Mouse (Mus musculus) liver, embryonic 14.5 days (tissue): ENCODE data around the gene Mras. TPM values are rescaled to one million over a fixed set of nuclear protein-coding genes. Genes with fewer than 3 reads are reported as not detected.

ENCODE experiments used
- ATAC-seq: fragments of 200-750 bp; cut with Nextera tagmentation; 2 replicates; pipeline ENCODE4 v1.8.0; 2017; ENCODE audit warnings: moderate number of reproducible peaks, mild to moderate bottlenecking, moderate library complexity; ENCODE audit not compliant: insufficient read depth
- DNase-seq, 3 experiments: peaks; one replicate each; pipeline ENCODE4 v3.0.0-alpha.2; 2012 to 2013; ENCODE audit warnings: low read depth in 3 of 3, low spot score in 3 of 3
- H3K27ac ChIP-seq: fragments of 300-500 bp; sonication (generic); 2 replicates; pipeline ENCODE4 v1.5.1; 2014; ENCODE audit warnings: moderate library complexity, mild to moderate bottlenecking, control low read depth, inconsistent platforms
- H3K27me3 ChIP-seq: fragments of 300-500 bp; sonication (generic); 2 replicates; pipeline ENCODE4 v1.6.1; 2014; ENCODE audit warnings: mild to moderate bottlenecking, low read length, moderate library complexity; ENCODE audit not compliant: control insufficient read depth, insufficient read depth
- H3K36me3 ChIP-seq: fragments of 300-500 bp; sonication (generic); replicated peaks from 2 replicates; pipeline ENCODE4 v1.6.1; 2014; ENCODE audit warnings: low read depth; ENCODE audit not compliant: control insufficient read depth, insufficient read depth
- H3K4me1 ChIP-seq, 2 experiments: fragments of 200-500 bp in 1 of 2; fragments of 300-500 bp in 1 of 2; sonication (generic) in 1 of 2; replicated peaks; 2 replicates each; pipeline ENCODE4 v1.6.1; 2012 to 2014; ENCODE audit warnings: antibody characterized with exemption in 1 of 2, inconsistent platforms in 1 of 2, low read length in 1 of 2; ENCODE audit not compliant: control insufficient read depth in 2 of 2, insufficient read depth in 2 of 2
- H3K4me2 ChIP-seq: fragments of 300-500 bp; sonication (generic); 2 replicates; pipeline ENCODE4 v1.6.1; 2014; ENCODE audit warnings: low read depth, mild to moderate bottlenecking, control low read depth, moderate library complexity
- H3K4me3 ChIP-seq, 2 experiments: fragments of 200-500 bp in 1 of 2; fragments of 300-500 bp in 1 of 2; sonication (generic) in 1 of 2; 2 replicates each; pipeline ENCODE4 v1.5.1; 2012 to 2014; ENCODE audit warnings: low read depth in 2 of 2, low read length in 2 of 2, mild to moderate bottlenecking in 2 of 2, control low read depth in 1 of 2, inconsistent platforms in 1 of 2, moderate library complexity in 1 of 2; ENCODE audit not compliant: insufficient read depth in 1 of 2
- H3K9ac ChIP-seq: fragments of 300-500 bp; sonication (generic); replicated peaks from 2 replicates; pipeline ENCODE4 v1.6.1; 2014; ENCODE audit warnings: mild to moderate bottlenecking, control low read depth, moderate library complexity
- H3K9me3 ChIP-seq: fragments of 300-500 bp; sonication (generic); 2 replicates; pipeline ENCODE4 v1.6.1; 2016; ENCODE audit warnings: low read length, mixed read lengths; ENCODE audit not compliant: control insufficient read depth
- CTCF ChIP-seq: IDR thresholded peaks from 2 replicates; pipeline ENCODE4 v1.5.1; 2016; ENCODE audit warnings: antibody characterized with exemption, low read depth, control low read depth
- EP300 ChIP-seq: IDR thresholded peaks from 2 replicates; pipeline ENCODE4 v1.6.1; 2016; ENCODE audit warnings: antibody characterized with exemption, low read depth
- WGBS: fragments of 180-500 bp; shearing (Covaris S2); extraction: QIAGEN DNeasy Blood & Tissue Kit; methylation state at CpG from one replicate; pipeline ENCODE4 v1.1.7; 2014; ENCODE audit not compliant: insufficient replicate concordance; 5-methylcytosine and 5-hydroxymethylcytosine counted together
- polyA plus RNA-seq, 2 experiments: library from polyadenylated mRNA; depleted of rRNA in 1 of 2; stranded (reverse) in 1 of 2; unstranded in 1 of 2; fragments of >200 nt; fragmentation: Nextera tagmentation in 1 of 2; extraction: Ambion mirVana in 1 of 2; gene quantifications; 2 replicates each; pipeline versions ENCODE4 v1.2.1 to v1.2.3; 2012 to 2014

Mras gene
- polyA plus RNA-seq, 2 experiments = 2.7 to 3.5 TPM

- Histone ChIP-seq H3K9ac (no peak overlapping the region), H3K4me1 (0 out of 4 replicates have a peak, but pooled peaks cover 0 to 1% of the 10 kb centered on the region in 2 experiments), H3K27me3 (peaks cover 23% of the 10 kb centered on the region), H3K9me3 (no peaks in the 10 kb centered on the region), H3K36me3 (no peaks in the 10 kb centered on the region), H3K4me3 (no peak overlapping the region), H3K4me2 (no peak overlapping the region), H3K27ac (no peak overlapping the region)
- 67% methylated on average over 5 of the region's 5 CpGs for WGBS
- ATAC-seq = no peak
- TF ChIP-seq EP300 = no peak
- DNase-seq = no peak
Observed at GRCm38 (mm10) chr9:99440941-99441340, 3.8 kb upstream of the Mras start.

GRCm38 (mm10) chr9:99439064-99439463, 1.9 kb upstream of the Mras start:
- Histone ChIP-seq H3K9me3 (no peaks in the 10 kb centered on the region), H3K4me3 (no peak overlapping the region), H3K4me1 (0 out of 4 replicates have a peak, but pooled peaks cover 0 to 1% of the 10 kb centered on the region in 2 experiments), H3K27me3 (peaks cover 32% of the 10 kb centered on the region), H3K4me2 (no peak overlapping the region), H3K27ac (no peak overlapping the region), H3K9ac (no peak overlapping the region), H3K36me3 (no peaks in the 10 kb centered on the region)
- TF ChIP-seq CTCF (no peak), EP300 (no peak)
- WGBS = 58% methylated on average over 8 of the region's 8 CpGs
- ATAC-seq (no peak), DNase-seq (no peak)

DNA sequence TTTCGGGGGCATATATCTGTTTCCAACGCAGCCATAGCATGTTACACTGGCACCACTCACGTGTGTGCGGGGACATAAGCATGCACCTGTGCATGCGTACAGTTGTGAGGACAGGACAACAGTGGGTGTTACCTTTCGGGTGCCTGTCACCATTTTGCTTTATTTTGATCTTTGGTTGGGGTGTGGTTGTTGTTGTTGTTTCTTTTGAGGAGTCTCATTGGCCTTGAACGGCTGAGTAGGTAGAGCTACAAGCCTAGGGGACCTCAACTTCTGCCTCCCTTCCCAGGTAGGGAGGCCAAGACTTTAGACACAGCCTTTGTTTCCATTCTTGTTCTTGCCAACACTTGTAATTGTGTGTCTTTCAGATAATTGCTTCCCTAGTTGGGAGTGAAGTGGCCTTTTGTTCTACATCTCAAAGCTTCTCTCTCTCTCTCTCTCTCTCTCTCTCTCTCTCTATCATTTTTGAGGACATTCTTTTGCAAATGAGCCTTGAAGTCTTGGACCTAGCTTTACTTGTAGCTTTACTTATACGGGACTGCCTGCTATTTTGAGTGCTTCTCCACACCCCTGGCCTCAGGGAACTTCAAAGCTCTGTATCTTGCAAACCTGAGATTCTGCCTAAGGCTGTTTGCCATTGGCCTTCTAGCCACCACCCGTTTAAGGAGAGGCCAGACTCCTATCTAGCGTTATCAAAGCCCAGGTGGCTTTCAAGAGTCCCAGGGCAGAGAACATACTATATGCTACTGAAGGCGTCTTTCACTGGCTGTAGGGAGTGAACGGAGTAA, 792 bp upstream of the Mras start:
- no peaks in the 10 kb centered on the region for H3K9me3 ChIP-seq
- peaks cover 0 to 2% of the 10 kb centered on the region in 2 experiments; a peak in 1 of 4 replicates for H3K4me1 ChIP-seq
- H3K4me2 ChIP-seq = no peak overlapping the region
- WGBS = 50% methylated on average over 12 of the region's 12 CpGs
- DNase-seq = no peak
- no peak overlapping the region for H3K27ac ChIP-seq
- H3K4me3 ChIP-seq = no peak overlapping the region
- H3K36me3 ChIP-seq = no peaks in the 10 kb centered on the region
- ATAC-seq = no peak
- H3K27me3 ChIP-seq = peaks cover 32% of the 10 kb centered on the region
- TF ChIP-seq CTCF (no peak), EP300 (no peak)
- H3K9ac ChIP-seq = no peak overlapping the region

DNA sequence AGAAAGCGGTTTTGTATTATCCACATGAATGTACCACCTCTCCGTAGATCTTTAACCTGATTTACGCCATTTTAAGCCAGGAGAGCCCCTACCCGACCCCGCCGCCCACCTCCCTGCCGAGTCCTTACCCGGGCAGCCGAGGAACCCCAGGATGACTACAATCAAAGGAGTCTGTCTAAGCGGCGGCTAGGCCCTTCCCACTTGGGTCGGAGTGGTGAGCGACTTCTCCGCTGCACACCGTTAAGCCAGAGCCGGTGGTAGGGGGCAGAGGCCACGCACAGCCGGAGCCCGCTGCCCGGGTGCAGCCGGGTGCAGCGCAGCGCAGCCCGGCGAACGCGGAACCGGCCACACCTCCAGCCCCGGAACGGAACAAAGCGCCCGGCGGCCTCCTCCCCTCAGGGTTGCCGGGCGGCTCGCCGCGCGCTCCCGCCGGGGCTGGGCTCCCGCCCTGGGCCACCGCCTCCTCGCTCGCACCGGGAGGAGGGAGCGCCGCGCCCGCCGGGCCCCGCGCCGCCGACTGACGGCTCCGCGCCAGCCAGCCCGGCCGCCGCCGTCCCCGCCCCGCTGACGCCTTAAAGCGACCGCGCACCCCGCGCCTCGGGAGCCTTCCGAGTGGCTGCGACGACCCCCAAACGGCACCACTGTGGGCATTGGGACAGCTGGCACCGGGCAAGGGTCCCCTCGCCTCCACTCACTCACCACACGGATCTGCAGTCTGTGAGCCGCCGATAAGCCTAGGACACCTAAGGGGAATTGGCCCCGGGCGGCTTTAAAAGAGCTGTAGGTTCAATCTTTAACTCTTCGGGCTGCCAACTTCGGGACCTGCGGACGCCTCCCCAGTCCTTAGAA, 775 bp downstream of the Mras start:
- DNase-seq (peak in 2 of 3 experiments; percentile 14 to 16), ATAC-seq (peak; percentile 67)
- peaks cover 0 to 8% of the 10 kb centered on the region in 2 experiments; a peak in 1 of 4 replicates for H3K4me1 ChIP-seq
- peak overlapping the region; percentile 32 to 58 for H3K4me3 ChIP-seq
- no peaks in the 10 kb centered on the region for H3K36me3 ChIP-seq
- WGBS = under 1% methylated on average over 71 of the region's 86 CpGs
- no peak for TF ChIP-seq CTCF
- TF ChIP-seq EP300 = no peak
- H3K9ac ChIP-seq = no peak overlapping the region
- peaks cover 32% of the 10 kb centered on the region for H3K27me3 ChIP-seq
- no peaks in the 10 kb centered on the region for H3K9me3 ChIP-seq
- H3K4me2 ChIP-seq = peak overlapping the region; percentile 68
- no peak overlapping the region for H3K27ac ChIP-seq
